Mouse (Mus musculus): ENCODE measurements around the gene Ppp3ca. TPM values are rescaled to one million over a fixed set of nuclear protein-coding genes. Genes with fewer than 3 reads are reported as not detected.

The Ppp3ca gene
- polyA plus RNA-seq, 1 experiment from 2014 or later: 11.3 TPM

DNA sequence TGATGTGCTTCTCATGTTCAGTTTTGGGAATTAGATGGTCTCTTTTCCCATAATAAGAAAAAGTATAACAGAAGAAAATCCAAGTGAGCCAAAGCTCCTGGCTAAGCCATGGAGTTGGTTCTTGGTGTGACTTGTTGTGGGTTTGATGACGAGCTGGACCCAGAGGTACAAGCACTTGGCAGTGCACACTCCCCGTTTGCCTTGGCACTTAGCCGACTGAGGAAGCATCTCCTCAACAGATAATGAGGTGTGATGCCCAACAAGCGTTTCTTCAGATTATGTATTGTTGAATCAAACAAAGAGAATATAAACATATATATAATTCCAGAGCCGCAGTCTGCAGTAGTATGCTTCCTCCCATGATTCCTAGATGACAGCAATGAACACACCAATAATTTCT, 101.8 kb downstream of the Ppp3ca start:
- Histone ChIP-seq H3K27me3 (no peaks in the 10 kb centered on the region), H3K4me1 (replicated peaks) (peaks cover 14% of the 10 kb centered on the region), H3K27ac (no peak overlapping the region), H3K9me3 (replicated peaks) (no peaks in the 10 kb centered on the region), H3K4me2 (no peak overlapping the region), H3K4me3 (replicated peaks) (no peak overlapping the region), H3K9ac (no peak overlapping the region), H3K36me3 (no peaks in the 10 kb centered on the region)
- ATAC-seq (ENCODE audit: low read depth): no peak
- DNase-seq: no peak
- WGBS (ENCODE audit: insufficient replicate concordance): 64% methylated on average over 5 of the region's 5 CpGs

DNA sequence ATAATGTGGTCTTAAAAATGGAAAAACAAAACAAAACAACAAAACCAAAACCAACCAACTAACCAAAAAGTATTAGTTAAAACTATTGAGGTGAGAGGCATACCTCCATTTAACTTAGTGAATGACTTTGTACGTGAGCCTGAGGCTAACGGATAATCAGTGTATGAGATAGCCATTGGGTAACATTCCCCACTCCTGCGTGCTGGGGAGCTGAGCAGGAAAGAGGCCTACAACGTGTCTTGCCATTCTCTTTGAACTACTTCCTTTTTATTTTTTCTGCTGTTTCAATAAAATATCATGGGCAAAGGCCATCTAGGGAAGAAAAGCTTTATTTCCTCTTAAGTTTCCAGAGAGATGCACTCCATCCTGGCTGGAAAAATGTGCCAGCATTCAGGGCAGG, 103.3 kb downstream of the Ppp3ca start:
- H3K27ac ChIP-seq: no peak overlapping the region
- H3K4me2 ChIP-seq: no peak overlapping the region
- H3K27me3 ChIP-seq: no peaks in the 10 kb centered on the region
- no peaks in the 10 kb centered on the region for H3K9me3 ChIP-seq (replicated peaks)
- 36% methylated on average over 4 of the region's 4 CpGs for WGBS (ENCODE audit: insufficient replicate concordance)
- peaks cover 14% of the 10 kb centered on the region for H3K4me1 ChIP-seq (replicated peaks)
- no peak for DNase-seq
- H3K36me3 ChIP-seq: no peaks in the 10 kb centered on the region
- no peak overlapping the region for H3K9ac ChIP-seq
- no peak overlapping the region for H3K4me3 ChIP-seq (replicated peaks)
- no peak for ATAC-seq (ENCODE audit: low read depth)

- ATAC-seq (ENCODE audit: low read depth) (no peak), DNase-seq (no peak)
- no peak overlapping the region for H3K27ac ChIP-seq
- no peak overlapping the region for H3K4me2 ChIP-seq
- H3K9ac ChIP-seq: no peak overlapping the region
- H3K27me3 ChIP-seq: no peaks in the 10 kb centered on the region
- no peak overlapping the region for H3K4me3 ChIP-seq (replicated peaks)
- H3K9me3 ChIP-seq (replicated peaks): no peaks in the 10 kb centered on the region
- peaks cover 5% of the 10 kb centered on the region for H3K4me1 ChIP-seq (replicated peaks)
- H3K36me3 ChIP-seq: no peaks in the 10 kb centered on the region
- WGBS (ENCODE audit: insufficient replicate concordance): 76% methylated on average over 6 of the region's 6 CpGs
Measured at GRCm38 (mm10) chr3:136774196-136774595, 104.3 kb downstream of the Ppp3ca start.

- H3K9ac ChIP-seq: no peak overlapping the region
- no peaks in the 10 kb centered on the region for H3K9me3 ChIP-seq (replicated peaks)
- no peaks in the 10 kb centered on the region for H3K27me3 ChIP-seq
- ATAC-seq (ENCODE audit: low read depth) (no peak), DNase-seq (no peak)
- H3K36me3 ChIP-seq: no peaks in the 10 kb centered on the region
- H3K4me2 ChIP-seq: no peak overlapping the region
- no peak overlapping the region for H3K27ac ChIP-seq
- no peak overlapping the region for H3K4me3 ChIP-seq (replicated peaks)
- H3K4me1 ChIP-seq (replicated peaks): no peaks in the 10 kb centered on the region
- WGBS (ENCODE audit: insufficient replicate concordance): 80% methylated on average over 4 of the region's 4 CpGs
Measured at GRCm38 (mm10) chr3:136776525-136776924, 106.6 kb downstream of the Ppp3ca start.

DNA sequence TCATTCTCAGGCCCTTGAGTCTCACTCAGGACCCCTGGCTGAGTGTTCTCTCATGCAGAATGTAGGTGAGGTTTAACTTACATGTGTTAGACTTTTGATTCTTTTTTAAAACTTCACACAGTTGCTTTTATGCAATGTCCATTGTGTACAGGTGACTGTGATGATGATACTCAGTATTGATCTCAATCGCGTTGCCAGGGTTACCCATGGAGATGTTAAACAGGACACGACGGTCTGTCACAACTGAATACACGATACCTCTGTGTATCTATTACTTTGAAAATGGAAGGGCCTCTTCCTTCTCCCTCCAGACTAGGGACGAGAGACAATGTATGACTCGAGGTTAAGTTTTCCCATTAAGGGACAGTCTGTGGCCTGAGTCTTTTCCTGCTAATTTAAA, 107.5 kb downstream of the Ppp3ca start:
- no peaks in the 10 kb centered on the region for H3K9me3 ChIP-seq (replicated peaks)
- DNase-seq (no peak), ATAC-seq (ENCODE audit: low read depth) (no peak)
- H3K27ac ChIP-seq: no peak overlapping the region
- 74% methylated on average over 7 of the region's 7 CpGs for WGBS (ENCODE audit: insufficient replicate concordance)
- no peaks in the 10 kb centered on the region for H3K4me1 ChIP-seq (replicated peaks)
- H3K27me3 ChIP-seq: no peaks in the 10 kb centered on the region
- no peak overlapping the region for H3K9ac ChIP-seq
- H3K36me3 ChIP-seq: no peaks in the 10 kb centered on the region
- no peak overlapping the region for H3K4me2 ChIP-seq
- no peak overlapping the region for H3K4me3 ChIP-seq (replicated peaks)

DNA sequence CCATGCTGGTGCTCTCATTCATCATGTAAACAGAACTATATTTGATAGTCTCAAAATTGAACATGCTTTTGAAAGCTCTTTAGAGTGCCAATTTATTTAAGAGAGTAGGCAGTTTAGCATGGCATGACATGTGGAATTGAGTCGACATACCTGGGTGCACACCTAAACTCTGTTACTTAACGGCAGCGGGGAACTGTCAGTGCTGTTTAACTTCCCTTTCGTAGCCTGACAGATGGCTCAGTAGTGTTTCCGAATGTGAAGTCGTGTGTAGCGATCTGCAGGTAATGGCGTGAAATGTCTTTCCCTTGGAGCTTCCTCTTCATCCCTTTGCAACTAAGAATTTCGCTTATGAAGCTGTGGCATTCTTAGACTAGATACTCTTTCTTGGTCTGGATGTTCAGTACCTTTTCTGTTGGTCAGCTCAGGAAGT, 107.9 kb downstream of the Ppp3ca start:
- 64% methylated on average over 9 of the region's 9 CpGs for WGBS (ENCODE audit: insufficient replicate concordance)
- Histone ChIP-seq H3K4me3 (replicated peaks) (no peak overlapping the region), H3K36me3 (no peaks in the 10 kb centered on the region), H3K4me2 (no peak overlapping the region), H3K9ac (no peak overlapping the region), H3K27ac (no peak overlapping the region; the same call in 1 of the 2 replicates), H3K9me3 (replicated peaks) (no peaks in the 10 kb centered on the region), H3K4me1 (replicated peaks) (no peaks in the 10 kb centered on the region), H3K27me3 (no peaks in the 10 kb centered on the region)
- ATAC-seq (ENCODE audit: low read depth) (no peak), DNase-seq (no peak)

GRCm38 (mm10) chr3:136780321-136780720, 110.4 kb downstream of the Ppp3ca start:
- WGBS (ENCODE audit: insufficient replicate concordance): 80% methylated on average over 3 of the region's 3 CpGs
- no peak overlapping the region for H3K27ac ChIP-seq
- no peak overlapping the region for H3K4me2 ChIP-seq
- ATAC-seq (ENCODE audit: low read depth): no peak
- DNase-seq: no peak
- H3K9me3 ChIP-seq (replicated peaks): no peaks in the 10 kb centered on the region
- H3K9ac ChIP-seq: no peak overlapping the region
- H3K27me3 ChIP-seq: no peaks in the 10 kb centered on the region
- no peaks in the 10 kb centered on the region for H3K36me3 ChIP-seq
- H3K4me1 ChIP-seq (replicated peaks): no peaks in the 10 kb centered on the region
- no peak overlapping the region for H3K4me3 ChIP-seq (replicated peaks)

DNA sequence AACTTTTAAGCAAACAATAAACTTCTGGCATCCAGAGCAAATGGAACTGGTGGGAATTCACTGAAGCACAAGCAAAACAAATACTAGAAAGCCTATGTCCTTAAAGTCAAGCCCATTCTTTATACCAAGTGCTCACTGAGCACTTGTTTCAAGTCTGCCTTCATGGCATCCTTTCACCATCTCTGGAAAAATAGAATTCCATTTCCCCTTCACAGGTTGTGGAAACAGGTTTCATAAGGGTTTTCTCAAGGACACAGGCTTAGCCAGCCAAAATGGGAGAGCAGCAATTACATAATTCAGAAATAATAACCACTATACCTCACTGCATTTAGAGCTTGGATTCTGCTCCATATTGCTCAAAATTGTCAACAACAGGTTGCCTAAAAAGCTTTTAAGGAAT, 112.1 kb downstream of the Ppp3ca start:
- H3K36me3 ChIP-seq: no peaks in the 10 kb centered on the region
- no peaks in the 10 kb centered on the region for H3K27me3 ChIP-seq
- H3K4me3 ChIP-seq (replicated peaks): no peak overlapping the region
- H3K9me3 ChIP-seq (replicated peaks): no peaks in the 10 kb centered on the region
- no peaks in the 10 kb centered on the region for H3K4me1 ChIP-seq (replicated peaks)
- no peak overlapping the region for H3K9ac ChIP-seq
- no peak overlapping the region for H3K27ac ChIP-seq
- no peak overlapping the region for H3K4me2 ChIP-seq
- ATAC-seq (ENCODE audit: low read depth): no peak
- no peak for DNase-seq

GRCm38 (mm10) chr3:136785686-136786085, 115.8 kb downstream of the Ppp3ca start:
- no peak overlapping the region for H3K4me3 ChIP-seq (replicated peaks)
- H3K27ac ChIP-seq: no peak overlapping the region
- ATAC-seq (ENCODE audit: low read depth) (no peak), DNase-seq (no peak)
- H3K9ac ChIP-seq: no peak overlapping the region
- no peaks in the 10 kb centered on the region for H3K27me3 ChIP-seq
- H3K4me1 ChIP-seq (replicated peaks): peaks cover 11% of the 10 kb centered on the region
- no peaks in the 10 kb centered on the region for H3K36me3 ChIP-seq
- H3K9me3 ChIP-seq (replicated peaks): no peaks in the 10 kb centered on the region
- WGBS (ENCODE audit: insufficient replicate concordance): 79% methylated on average over 6 of the region's 6 CpGs
- H3K4me2 ChIP-seq: no peak overlapping the region

DNA sequence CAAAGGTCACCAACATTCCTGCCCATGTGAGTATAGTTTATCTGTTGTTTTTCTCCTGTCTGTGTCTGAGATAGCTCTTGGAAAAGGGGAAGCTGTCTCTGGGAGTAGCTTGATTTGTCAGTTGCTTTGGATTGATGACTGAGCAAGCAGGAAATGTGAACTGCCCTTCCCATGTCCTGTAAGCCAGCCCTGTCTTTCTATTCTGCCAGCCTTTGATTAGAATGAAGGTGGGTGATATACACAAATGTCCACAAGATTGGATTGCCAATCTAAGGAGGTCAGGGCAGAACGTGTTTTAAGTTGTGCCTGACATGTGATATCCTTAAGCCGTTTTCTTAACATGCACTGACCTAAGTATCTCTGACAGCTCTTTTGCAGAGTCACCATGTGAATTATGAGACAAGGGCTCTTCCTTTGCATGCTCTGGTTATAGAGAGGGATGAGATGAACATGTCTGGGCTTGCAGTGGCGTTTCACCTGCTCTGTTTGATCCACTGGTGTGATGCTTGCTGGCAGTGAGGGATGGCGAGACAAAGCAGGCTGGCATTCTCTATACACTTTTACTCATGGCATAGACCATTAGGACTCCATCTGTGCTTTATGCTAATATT, 120.4 kb downstream of the Ppp3ca start:
- ATAC-seq (ENCODE audit: low read depth) (peak; percentile 39), DNase-seq (peak; percentile 3)
- H3K27ac ChIP-seq: peak overlapping the region; percentile 39; the same call in 1 of the 2 replicates
- no peaks in the 10 kb centered on the region for H3K9me3 ChIP-seq (replicated peaks)
- 22% methylated on average over 4 of the region's 4 CpGs for WGBS (ENCODE audit: insufficient replicate concordance)
- H3K4me2 ChIP-seq: no peak overlapping the region
- peaks cover 45% of the 10 kb centered on the region for H3K4me1 ChIP-seq (replicated peaks)
- H3K27me3 ChIP-seq: no peaks in the 10 kb centered on the region
- no peaks in the 10 kb centered on the region for H3K36me3 ChIP-seq
- no peak overlapping the region for H3K9ac ChIP-seq
- H3K4me3 ChIP-seq (replicated peaks): no peak overlapping the region

DNA sequence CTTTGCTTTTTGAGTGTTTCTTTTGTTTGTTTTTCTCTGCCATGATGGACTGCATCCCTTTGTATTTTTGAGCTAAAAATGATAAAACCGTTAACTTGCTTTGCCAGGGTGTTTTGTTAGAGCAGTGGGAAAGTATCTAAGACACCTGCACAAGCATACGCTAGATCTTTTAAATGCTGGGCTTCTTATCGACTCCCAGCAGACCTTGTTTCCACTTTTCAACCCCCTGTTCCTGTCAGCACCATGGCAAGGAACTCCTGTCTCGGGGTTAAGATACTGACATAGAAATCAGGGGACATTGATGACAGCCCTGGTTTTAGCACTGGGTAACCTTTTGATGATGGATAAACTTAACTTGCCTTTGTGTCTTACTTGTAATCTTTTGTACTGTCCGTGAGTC, 121.5 kb downstream of the Ppp3ca start:
- Histone ChIP-seq H3K9ac (no peak overlapping the region), H3K9me3 (replicated peaks) (no peaks in the 10 kb centered on the region), H3K4me3 (replicated peaks) (no peak overlapping the region), H3K27ac (peak overlapping the region; percentile 45; the same call in 1 of the 2 replicates), H3K4me2 (peak overlapping the region; percentile 6; the same call in 1 of the 2 replicates), H3K27me3 (no peaks in the 10 kb centered on the region), H3K4me1 (replicated peaks) (peaks cover 45% of the 10 kb centered on the region), H3K36me3 (no peaks in the 10 kb centered on the region)
- ATAC-seq (ENCODE audit: low read depth) (peak; percentile 85), DNase-seq (peak; percentile 23)
- WGBS (ENCODE audit: insufficient replicate concordance): 17% methylated on average over 5 of the region's 5 CpGs

DNA sequence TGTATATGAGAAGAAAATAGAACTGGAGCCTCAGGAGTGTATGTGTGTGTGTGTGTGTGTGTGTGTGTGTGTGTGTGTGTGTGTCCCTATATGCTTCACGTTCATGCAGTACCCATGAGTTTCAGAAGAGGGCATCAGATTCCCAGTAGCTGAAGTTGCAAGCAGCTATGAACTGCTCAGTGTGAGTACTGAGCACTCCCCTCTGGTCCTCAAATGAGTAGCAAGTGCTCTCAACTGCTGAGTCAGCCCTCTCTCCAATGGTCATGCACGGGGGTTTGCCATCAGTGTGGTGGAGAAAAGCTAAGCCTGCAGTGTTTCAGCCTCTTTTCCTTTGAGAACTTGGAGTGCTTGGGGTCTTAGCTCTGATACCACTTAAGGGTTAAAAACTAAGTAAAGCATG, 122.0 kb downstream of the Ppp3ca start:
- WGBS (ENCODE audit: insufficient replicate concordance): 60% methylated on average over 2 of the region's 2 CpGs
- ATAC-seq (ENCODE audit: low read depth) (peak; percentile 19), DNase-seq (peak; percentile 2)
- H3K4me2 ChIP-seq: 0 out of 2 replicates have a peak overlapping the region, but pooled peaks have one; percentile 6
- no peak overlapping the region for H3K4me3 ChIP-seq (replicated peaks)
- no peaks in the 10 kb centered on the region for H3K36me3 ChIP-seq
- H3K27ac ChIP-seq: no peak overlapping the region
- no peaks in the 10 kb centered on the region for H3K27me3 ChIP-seq
- H3K9ac ChIP-seq: no peak overlapping the region
- no peaks in the 10 kb centered on the region for H3K9me3 ChIP-seq (replicated peaks)
- peaks cover 45% of the 10 kb centered on the region for H3K4me1 ChIP-seq (replicated peaks)
